Mouse (Mus musculus) neural tube, embryonic 11.5 days (tissue): ENCODE data around the gene Cd200. TPM values are rescaled to one million over a fixed set of nuclear protein-coding genes. Genes with fewer than 3 reads are reported as not detected.
"Not testable (repeated sequence)": the region's sequence is repeated elsewhere in the genome, so short reads cannot be mapped to it uniquely, and the experiment has no call there.

Source experiments
- ATAC-seq: fragments of 200-750 bp; cut with Nextera tagmentation; 2 replicates; pipeline ENCODE4 v1.8.0; 2017; ENCODE audit warnings: moderate number of reproducible peaks, mild to moderate bottlenecking, moderate TSS enrichment, moderate library complexity; ENCODE audit not compliant: insufficient read depth, low FRiP score, low TSS enrichment
- DNase-seq: peaks from one replicate; pipeline ENCODE4 v3.0.0-alpha.2; 2015; ENCODE audit warnings: low spot score
- H3K27ac ChIP-seq: fragments of 300-500 bp; sonication (generic); 2 replicates; pipeline ENCODE4 v1.5.1; 2014; ENCODE audit warnings: low read depth, mild to moderate bottlenecking, low read length
- H3K27me3 ChIP-seq: fragments of 300-500 bp; sonication (generic); 2 replicates; pipeline ENCODE4 v1.6.1; 2014; ENCODE audit warnings: mild to moderate bottlenecking, low read length, mixed read lengths; ENCODE audit not compliant: control insufficient read depth, insufficient read depth
- H3K36me3 ChIP-seq: fragments of 300-500 bp; sonication (generic); 2 replicates; pipeline ENCODE4 v1.6.1; 2014; ENCODE audit warnings: mild to moderate bottlenecking, low read length, moderate library complexity, mixed read lengths; ENCODE audit not compliant: control insufficient read depth, insufficient read depth
- H3K4me1 ChIP-seq: fragments of 300-500 bp; sonication (generic); 2 replicates; pipeline ENCODE4 v1.6.1; 2014; ENCODE audit warnings: low read length, mixed read lengths; ENCODE audit not compliant: control insufficient read depth, insufficient read depth
- H3K4me2 ChIP-seq: fragments of 300-500 bp; sonication (generic); 2 replicates; pipeline ENCODE4 v1.6.1; 2014; ENCODE audit warnings: low read depth, mild to moderate bottlenecking, moderate library complexity
- H3K4me3 ChIP-seq: fragments of 300-500 bp; sonication (generic); 2 replicates; pipeline ENCODE4 v1.5.1; 2014; ENCODE audit warnings: low read depth, low read length
- H3K9ac ChIP-seq: fragments of 300-500 bp; sonication (generic); 2 replicates; pipeline ENCODE4 v1.6.1; 2014; ENCODE audit warnings: mild to moderate bottlenecking, low read length
- H3K9me3 ChIP-seq: fragments of 300-500 bp; sonication (generic); 2 replicates; pipeline ENCODE4 v1.6.1; 2016; ENCODE audit warnings: low read length; ENCODE audit not compliant: control insufficient read depth
- WGBS: fragments of 180-500 bp; shearing (Covaris S2); extraction: QIAGEN DNeasy Blood & Tissue Kit; methylation state at CpG from one replicate; pipeline ENCODE4 v1.1.7; 2014; 5-methylcytosine and 5-hydroxymethylcytosine counted together
- polyA plus RNA-seq: library from polyadenylated mRNA; unstranded; fragments of >200 nt; fragmentation: Nextera tagmentation; extraction: Ambion mirVana; gene quantifications from 2 replicates; pipeline ENCODE4 v1.2.1, GENCODE M21; 2014

Gene Cd200
- polyA plus RNA-seq = 46.8 and 47.7 TPM in 2 replicates

GRCm38 (mm10) chr16:45408425-45409063, at the start of gene Cd200:
Gene Cd200, minus strand, starts transcription at chr16:45409053.
- peak within 1 kb of the TSS; percentile 63 for H3K27ac ChIP-seq
- WGBS = under 1% methylated on average over 28 of the region's 28 CpGs
- ATAC-seq = peak; percentile 90
- no peaks in the 10 kb centered on the region for H3K9me3 ChIP-seq
- DNase-seq = peak; percentile 62
- peak within 1 kb of the TSS; percentile 70 for H3K9ac ChIP-seq
- no peaks in the 10 kb centered on the region for H3K27me3 ChIP-seq
- no peaks in the 10 kb centered on the region for H3K36me3 ChIP-seq
- H3K4me2 ChIP-seq = peak within 1 kb of the TSS; percentile 68
- peak within 1 kb of the TSS; percentile 57 for H3K4me3 ChIP-seq
- H3K4me1 ChIP-seq = no peaks in the 10 kb centered on the region

- ATAC-seq = no peak
- H3K36me3 ChIP-seq = no peaks in the 10 kb centered on the region
- H3K4me2 ChIP-seq = no peak overlapping the region
- H3K27me3 ChIP-seq = no peaks in the 10 kb centered on the region
- no peak overlapping the region for H3K9ac ChIP-seq
- no peaks in the 10 kb centered on the region for H3K9me3 ChIP-seq
- H3K4me3 ChIP-seq = no peak overlapping the region
- no peak overlapping the region for H3K27ac ChIP-seq
- DNase-seq = no peak
- H3K4me1 ChIP-seq = no peaks in the 10 kb centered on the region
Observed at GRCm38 (mm10) chr16:45454762-45455161, 45.9 kb upstream of the Cd200 start.

GRCm38 (mm10) chr16:45437230-45437739, 28.4 kb upstream of the Cd200 start:
- no peak for DNase-seq
- H3K4me3 ChIP-seq = no peak overlapping the region

GRCm38 (mm10) chr16:45435591-45435990, 26.7 kb upstream of the Cd200 start:
- Histone ChIP-seq H3K4me1 (no peaks in the 10 kb centered on the region), H3K27me3 (no peaks in the 10 kb centered on the region), H3K36me3 (no peaks in the 10 kb centered on the region), H3K9ac (no peak overlapping the region), H3K9me3 (no peaks in the 10 kb centered on the region), H3K27ac (no peak overlapping the region), H3K4me2 (no peak overlapping the region), H3K4me3 (no peak overlapping the region)
- DNase-seq = no peak
- ATAC-seq = no peak

More at GRCm38 (mm10) chr16:45437230-45437739, 28.4 kb upstream of the Cd200 start:
- ATAC-seq = no peak
- Histone ChIP-seq H3K4me2 (no peak overlapping the region), H3K9ac (no peak overlapping the region), H3K27ac (no peak overlapping the region), H3K9me3 (no peaks in the 10 kb centered on the region), H3K36me3 (no peaks in the 10 kb centered on the region), H3K27me3 (no peaks in the 10 kb centered on the region), H3K4me1 (no peaks in the 10 kb centered on the region)
- 94% methylated on average over 1 of the region's 1 CpGs for WGBS

GRCm38 (mm10) chr16:45427651-45428050, 18.8 kb upstream of the Cd200 start:
- Histone ChIP-seq H3K4me1 (no peaks in the 10 kb centered on the region), H3K36me3 (no peaks in the 10 kb centered on the region), H3K27me3 (no peaks in the 10 kb centered on the region), H3K9ac (no peak overlapping the region), H3K27ac (no peak overlapping the region), H3K4me3 (no peak overlapping the region), H3K9me3 (no peaks in the 10 kb centered on the region), H3K4me2 (no peak overlapping the region)
- DNase-seq (no peak), ATAC-seq (no peak)
- WGBS = 92% methylated on average over 9 of the region's 9 CpGs

- Histone ChIP-seq H3K27ac (no peak overlapping the region), H3K36me3 (no peaks in the 10 kb centered on the region), H3K9ac (no peak overlapping the region), H3K27me3 (no peaks in the 10 kb centered on the region), H3K4me2 (no peak overlapping the region), H3K4me3 (no peak overlapping the region), H3K9me3 (no peaks in the 10 kb centered on the region), H3K4me1 (no peaks in the 10 kb centered on the region)
- ATAC-seq (no peak), DNase-seq (no peak)
Observed at GRCm38 (mm10) chr16:45413497-45413896, 4.6 kb upstream of the Cd200 start.

GRCm38 (mm10) chr16:45409064-45409446, 202 bp upstream of the Cd200 start:
- not testable (repeated sequence) for H3K27me3 ChIP-seq, DNase-seq, H3K36me3 ChIP-seq, H3K9ac ChIP-seq, H3K27ac ChIP-seq, H3K9me3 ChIP-seq, H3K4me1 ChIP-seq, ATAC-seq
- WGBS = 42% methylated on average over 7 of the region's 7 CpGs
- peak overlapping the region; percentile 57 for H3K4me3 ChIP-seq
- peak overlapping the region; percentile 68 for H3K4me2 ChIP-seq

- Histone ChIP-seq H3K4me2 (peak overlapping the region; percentile 68), H3K27ac (peak overlapping the region; percentile 63), H3K4me1 (no peaks in the 10 kb centered on the region), H3K36me3 (no peaks in the 10 kb centered on the region), H3K9ac (peak overlapping the region; percentile 70), H3K27me3 (no peaks in the 10 kb centered on the region), H3K4me3 (peak overlapping the region; percentile 57), H3K9me3 (no peaks in the 10 kb centered on the region)
- ATAC-seq = no peak
- 38% methylated on average over 9 of the region's 9 CpGs for WGBS
- no peak for DNase-seq
Observed at GRCm38 (mm10) chr16:45407645-45408400, 1.0 kb downstream of the Cd200 start.

- H3K9ac ChIP-seq = no peak overlapping the region
- no peaks in the 10 kb centered on the region for H3K4me1 ChIP-seq
- no peak for DNase-seq
- H3K27me3 ChIP-seq = no peaks in the 10 kb centered on the region
- ATAC-seq = no peak
- no peak overlapping the region; the same call in 1 of the 2 replicates for H3K4me3 ChIP-seq
- H3K4me2 ChIP-seq = no peak overlapping the region
- H3K27ac ChIP-seq = no peak overlapping the region
- H3K36me3 ChIP-seq = no peaks in the 10 kb centered on the region
- no peaks in the 10 kb centered on the region for H3K9me3 ChIP-seq
- WGBS = 93% methylated on average over 5 of the region's 5 CpGs
Observed at GRCm38 (mm10) chr16:45407091-45407490, 1.8 kb downstream of the Cd200 start.
